Comparison of ENCODE assay signal across 22 mouse cellular contexts in genomic region chr15:9429843-9430242, GRCm38 (mm10). TPM values are rescaled to one million over a fixed set of nuclear protein-coding genes. Genes with fewer than 3 reads are reported as not detected.
"Had no signal": no experiment of that assay in that cellular context is flagged by ENCODE, and none has a peak within 500 bp of the region (broad histone marks: within the 10 kb centered on the region; RNA-seq: fewer than 3 reads in every experiment).

No protein-coding gene starts in this region.

- H3K27me3 ChIP-seq: intestine, embryonic 15.5 days; kidney, embryonic 15.5 days; limb, embryonic 13.5 days; liver, embryonic 13.5 days; midbrain, embryonic 12.5 days; midbrain, embryonic 15.5 days; neural tube, embryonic 13.5 days had no signal

- H3K9ac ChIP-seq: intestine, embryonic 15.5 days; kidney, embryonic 15.5 days; limb, embryonic 13.5 days; liver, embryonic 13.5 days; lung, embryonic 14.5 days; midbrain, embryonic 12.5 days; midbrain, embryonic 15.5 days; neural tube, embryonic 13.5 days had no signal

- H3K4me2 ChIP-seq: intestine, embryonic 15.5 days; kidney, embryonic 15.5 days; limb, embryonic 13.5 days; liver, embryonic 13.5 days; lung, embryonic 14.5 days; midbrain, embryonic 12.5 days; midbrain, embryonic 15.5 days; neural tube, embryonic 13.5 days had no signal

- H3K36me3 ChIP-seq: intestine, embryonic 15.5 days; kidney, embryonic 15.5 days; limb, embryonic 10.5 days; limb, embryonic 13.5 days; liver, embryonic 13.5 days; midbrain, embryonic 12.5 days; midbrain, embryonic 15.5 days; neural tube, embryonic 13.5 days had no signal

- H3K9me3 ChIP-seq: intestine, embryonic 15.5 days; kidney, embryonic 15.5 days; limb, embryonic 10.5 days; limb, embryonic 13.5 days; liver, embryonic 13.5 days; midbrain, embryonic 12.5 days; midbrain, embryonic 15.5 days; neural tube, embryonic 13.5 days had no signal

- DNase-seq: kidney, adult 11 months; kidney, adult 8-10 months; kidney, postnatal 10 days; kidney, postnatal 4 days; layer of hippocampus, adult 9-11 months; liver; liver, embryonic 13.5 days; lung, embryonic 14.5 days; lung, postnatal 10 days; lung, postnatal 36 days; thymus, adult 2 months; thymus, postnatal 25 days had no signal

- H3K4me1 ChIP-seq: intestine, embryonic 15.5 days; kidney, embryonic 15.5 days; limb, embryonic 10.5 days; limb, embryonic 13.5 days; liver, embryonic 13.5 days; midbrain, embryonic 12.5 days; midbrain, embryonic 15.5 days; neural tube, embryonic 13.5 days had no signal

- H3K27ac ChIP-seq: intestine, embryonic 15.5 days; kidney, embryonic 15.5 days; limb, embryonic 10.5 days; limb, embryonic 13.5 days; liver, embryonic 13.5 days; midbrain, embryonic 12.5 days; midbrain, embryonic 15.5 days; neural tube, embryonic 13.5 days; stomach, postnatal 0 days had no signal

- ATAC-seq: intestine, embryonic 15.5 days; midbrain, embryonic 15.5 days had no signal

- H3K4me3 ChIP-seq: intestine, embryonic 15.5 days; kidney, embryonic 15.5 days; limb, embryonic 10.5 days; limb, embryonic 13.5 days; liver, embryonic 13.5 days; midbrain, embryonic 12.5 days; midbrain, embryonic 15.5 days; myocyte; neural tube, embryonic 13.5 days had no signal

RNA-seq across cellular contexts. Expression of gene Capsl, which starts 6.0 kb away (rescaled TPM):
- polyA plus RNA-seq: myocyte; small intestine, adult 2 months had no signal
